Mouse (Mus musculus) adrenal gland, postnatal 25 days (tissue): ENCODE results near the gene Aff3. TPM values are rescaled to one million over a fixed set of nuclear protein-coding genes. Genes with fewer than 3 reads are reported as not detected.
A peak's percentile ranks its signal among the peaks of the same experiment; 100 is the strongest.

Source experiments
- DNase-seq: peaks from one replicate; pipeline ENCODE4 v3.0.0; 2021; ENCODE audit warnings: mixed read lengths
- total RNA-seq: library from RNA; stranded (reverse); gene quantifications from 2 replicates; pipeline ENCODE4 v1.2.3, GENCODE M21; 2021

Gene Aff3
- total RNA-seq, 1 experiment from 2014 or later = 2.8 TPM

DNA sequence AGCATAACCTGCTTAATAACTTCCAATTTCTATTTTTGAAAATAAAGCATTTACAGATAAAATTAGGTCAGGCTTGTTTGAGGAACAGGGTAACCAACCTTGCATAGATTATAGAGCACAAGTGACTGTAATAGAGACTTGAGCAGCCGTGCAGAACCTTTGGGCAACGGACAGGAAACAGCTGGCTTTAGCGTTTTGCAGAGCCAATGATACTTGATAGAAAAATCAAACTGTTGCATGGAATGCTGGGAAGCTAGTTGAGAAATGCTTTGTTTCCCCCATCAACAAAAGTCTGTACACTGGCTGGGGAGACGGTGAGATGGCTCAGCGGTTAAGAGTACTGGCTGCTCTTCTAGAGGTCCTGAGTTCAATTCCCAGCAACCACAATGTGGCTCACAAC lies 514.7 kb downstream of the Aff3 start:
- DNase-seq = no peak

GRCm38 (mm10) chr1:38146008-38146407 lies 518.7 kb downstream of the Aff3 start:
- no peak for DNase-seq

GRCm38 (mm10) chr1:38141371-38141770 lies 523.4 kb downstream of the Aff3 start:
- DNase-seq = no peak

DNA sequence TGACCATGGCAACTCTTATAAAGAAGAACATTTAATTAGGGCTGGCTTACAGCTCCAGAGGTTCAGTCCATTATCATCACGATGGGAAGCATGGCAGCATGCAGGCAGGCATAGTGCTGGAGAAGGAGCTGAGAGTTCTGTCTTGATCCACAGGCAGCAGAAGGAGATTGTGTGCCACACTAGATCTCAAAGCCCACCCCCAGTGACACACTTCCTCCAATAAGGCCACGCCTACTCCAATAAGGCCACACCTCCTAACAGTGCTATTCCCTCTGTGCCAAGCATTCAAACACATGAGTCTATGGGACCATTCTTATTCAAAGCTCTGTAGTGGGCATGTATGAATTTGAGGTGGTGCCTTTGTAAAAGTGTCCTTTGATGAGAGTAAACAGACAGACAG lies 523.8 kb downstream of the Aff3 start:
- no peak for DNase-seq

DNA sequence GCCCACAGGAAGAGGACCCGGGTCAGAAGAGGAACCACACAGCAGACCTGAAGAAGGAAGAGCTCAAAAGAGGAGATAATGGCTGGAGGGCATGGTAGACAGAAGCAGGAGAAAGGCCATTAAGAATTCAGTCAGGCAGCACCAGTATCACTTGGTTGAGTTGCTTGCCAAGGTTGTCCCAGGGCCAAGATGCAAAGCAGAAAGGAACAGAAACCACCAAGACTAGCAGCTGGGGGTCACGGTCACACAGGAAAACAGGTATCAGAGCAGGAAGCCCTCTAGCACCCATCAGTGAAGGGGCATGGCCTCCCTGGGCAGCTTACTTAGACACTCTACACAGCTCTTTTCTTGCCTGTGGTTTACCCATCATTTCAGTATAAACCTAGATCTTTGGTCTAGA lies 525.4 kb downstream of the Aff3 start:
- DNase-seq = no peak

DNA sequence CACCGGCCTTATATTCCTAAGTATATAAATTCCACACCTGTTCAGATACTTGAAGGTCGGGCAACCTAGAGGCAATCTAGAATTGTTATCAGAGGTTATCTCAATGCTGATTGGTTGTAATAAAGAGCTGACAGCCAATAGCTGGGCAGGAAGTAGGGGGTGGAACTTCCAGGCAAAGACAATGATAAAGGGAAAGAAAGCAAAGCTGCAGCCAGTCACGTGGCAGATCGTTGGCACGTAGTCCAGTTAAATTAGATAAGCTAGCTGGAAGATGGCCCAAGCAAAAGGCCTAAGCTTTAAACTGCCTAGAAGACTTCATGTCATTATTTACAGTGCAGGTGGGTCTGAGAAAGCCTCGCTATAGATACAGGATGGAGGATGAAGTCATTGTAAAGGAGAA lies 531.8 kb downstream of the Aff3 start:
- no peak for DNase-seq

DNA sequence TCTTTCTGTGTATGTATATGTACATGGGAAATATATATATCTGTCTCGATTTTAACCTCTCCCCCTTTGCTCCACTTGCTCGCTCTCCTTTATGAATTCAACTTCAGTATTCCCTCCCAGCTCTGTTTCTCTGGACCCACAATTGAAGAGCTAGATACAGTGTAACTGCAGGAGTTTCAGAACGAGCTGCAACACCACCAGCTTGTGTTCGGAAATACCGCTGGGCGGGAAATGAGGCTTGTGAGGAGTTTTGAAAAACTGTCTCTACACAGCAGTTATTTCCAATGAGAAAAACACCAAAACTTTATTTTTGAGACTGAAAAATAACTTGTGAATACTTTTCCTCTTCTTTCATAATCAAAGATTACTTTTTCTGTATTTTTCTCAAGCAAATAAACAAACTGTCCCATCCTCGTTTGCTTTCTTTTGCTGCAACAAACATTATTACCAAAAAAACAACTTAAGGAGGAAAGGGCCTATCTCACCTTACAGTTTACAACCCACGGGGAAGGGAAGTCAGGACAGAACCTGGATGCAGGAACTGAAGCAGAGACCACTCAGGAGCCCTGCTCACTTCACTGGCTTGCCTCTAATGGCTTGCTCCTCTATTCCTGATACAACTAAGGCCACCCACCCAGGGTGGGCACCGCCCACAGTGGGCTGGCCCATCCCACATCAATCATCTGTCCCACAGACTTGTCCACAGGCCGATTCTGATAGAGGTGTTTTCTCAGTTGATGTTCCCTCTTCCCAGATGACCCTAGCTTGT lies 533.9 kb downstream of the Aff3 start:
- no peak for DNase-seq

DNA sequence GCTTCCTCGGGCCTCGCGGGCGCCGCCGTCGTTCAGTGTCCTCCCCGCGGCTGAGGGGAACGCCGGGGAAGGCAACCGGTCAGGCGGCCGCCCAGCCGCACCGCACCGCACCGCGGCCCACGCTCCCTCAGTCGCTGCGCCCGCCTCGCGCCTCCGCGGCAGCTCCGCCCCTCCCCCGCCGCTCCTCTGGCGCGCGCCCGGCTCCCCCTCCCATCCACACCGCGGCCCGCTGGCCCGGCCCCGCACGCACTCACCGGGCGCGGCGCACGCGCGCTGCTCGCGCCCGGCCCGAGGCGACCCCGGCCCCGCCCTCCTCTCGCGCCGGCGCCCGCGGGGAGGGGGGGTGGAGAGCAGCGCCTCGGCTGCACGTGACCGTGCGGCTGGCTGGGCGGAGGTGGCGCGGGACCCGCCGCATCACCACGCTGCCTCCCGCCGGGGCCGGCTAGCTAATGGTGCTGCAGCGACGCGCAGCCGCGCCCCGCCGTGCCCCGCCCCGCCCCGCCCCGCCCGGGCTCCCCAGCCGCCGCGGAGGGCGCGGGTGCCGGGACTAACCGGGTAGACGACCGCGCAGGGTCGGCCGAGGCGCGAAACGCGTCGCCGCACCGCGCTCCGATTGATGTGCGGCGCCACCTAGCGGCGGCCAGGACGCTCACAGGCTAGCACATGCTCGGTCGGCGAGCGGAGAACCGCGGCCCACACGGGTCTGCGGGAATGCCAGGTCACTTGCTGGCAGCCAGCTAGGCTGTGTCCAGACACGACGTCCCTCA lies 535.1 kb downstream of the Aff3 start, which contains the start of gene Rev1:
Gene Rev1, minus strand, starts transcription at position 301 of the 767 bp plus-strand sequence.
- peak; percentile 95 for DNase-seq

DNA sequence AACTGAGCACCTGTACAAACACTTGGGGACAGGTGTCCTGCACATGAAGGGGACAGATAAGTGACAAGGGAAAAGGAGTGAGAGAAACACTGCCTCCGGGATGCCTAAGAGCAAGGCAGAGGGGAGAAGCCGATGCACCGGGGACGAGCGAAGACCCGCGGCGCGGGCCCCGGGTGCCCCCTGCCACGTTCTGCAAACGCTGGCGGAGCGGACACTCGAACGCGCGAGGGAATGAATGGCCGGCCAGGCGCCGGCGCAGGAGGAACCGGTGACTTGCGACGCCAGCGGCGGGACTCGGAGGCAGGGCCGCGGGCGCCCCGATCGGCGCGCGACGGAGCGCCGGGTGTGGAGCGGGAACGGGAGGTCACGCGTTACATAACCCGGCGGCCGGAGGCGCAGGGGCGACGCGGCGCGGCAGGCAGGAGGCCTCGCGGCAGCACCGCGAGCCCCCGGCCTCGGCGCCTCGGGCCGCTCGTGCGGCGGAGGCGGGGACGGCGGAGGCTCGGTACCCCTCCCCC lies 535.8 kb downstream of the Aff3 start:
- DNase-seq = peak; percentile 66

Other genes starting within 250 kb of the Aff3 start
- gene Lonrf2, start 171.8 kb upstream of the Aff3 start, total RNA-seq = 5.7 and 7.8 TPM in 2 replicates
- 1.5 and 1.9 TPM in 2 replicates for gene Chst10, start 233.2 kb upstream of the Aff3 start, total RNA-seq